Mouse (Mus musculus): Measurements from ENCODE around the gene Dab1.

GRCm38 (mm10) chr4:104249462-104249861 is 630.3 kb downstream of the Dab1 start:
- no peak for TF ChIP-seq ETS1 (IDR thresholded peaks at IDR 0.05; ENCODE audit: low read depth, low read length)
- TF ChIP-seq MAX (IDR thresholded peaks at IDR 0.05; ENCODE audit: low read length), result no peak
- TF ChIP-seq POLR2A (IDR thresholded peaks at IDR 0.05; ENCODE audit: control insufficient read depth in 1 of 2, insufficient read depth in 1 of 2, low read depth in 1 of 2, low read length in 2 of 2, poor library complexity in 1 of 2), result no peak
- no peak for TF ChIP-seq CTCF (IDR thresholded peaks at IDR 0.05 in 2 of 3, conservative IDR thresholded peaks at IDR 0.05 in 1 of 3; ENCODE audit: control insufficient read depth in 1 of 3, insufficient read depth in 1 of 3, low read depth in 2 of 3, low read length in 3 of 3, poor library complexity in 1 of 3, severe bottlenecking in 1 of 3)
- TF ChIP-seq GATA1 (IDR thresholded peaks at IDR 0.05; ENCODE audit: low read depth, low read length), result no peak
- TF ChIP-seq ZMIZ1 (IDR thresholded peaks at IDR 0.05; ENCODE audit: low read depth, low read length), result no peak
- TF ChIP-seq KAT2A (conservative IDR thresholded peaks at IDR 0.05; ENCODE audit: low read depth, low read length), result no peak
- no peak for TF ChIP-seq ZKSCAN1 (IDR thresholded peaks at IDR 0.05; ENCODE audit: low read depth, low read length)
- no peak for TF ChIP-seq MAZ (IDR thresholded peaks at IDR 0.05; ENCODE audit: low read depth, low read length)
- no peak for TF ChIP-seq JUND (IDR thresholded peaks at IDR 0.05; ENCODE audit: low read depth, low read length)
- TF ChIP-seq MYB (IDR thresholded peaks at IDR 0.05; ENCODE audit: low read depth, low read length), result no peak

All from MEL (cell line).